Mouse (Mus musculus) embryonic facial prominence, embryonic 14.5 days (tissue): ENCODE data around the gene Gimap4. TPM values are rescaled to one million over a fixed set of nuclear protein-coding genes. Genes with fewer than 3 reads are reported as not detected.

Experiments
- ATAC-seq: fragments of 200-750 bp; cut with Nextera tagmentation; 2 replicates; pipeline ENCODE4 v1.8.0; 2017; ENCODE audit warnings: low read depth, moderate number of reproducible peaks, moderate TSS enrichment
- DNase-seq: peaks from one replicate; pipeline ENCODE4 v3.0.0-alpha.2; 2015; ENCODE audit warnings: low spot score
- H3K27ac ChIP-seq: fragments of 300-500 bp; sonication (generic); replicated peaks from 2 replicates; pipeline ENCODE4 v1.5.1; 2014; ENCODE audit warnings: low read depth, mild to moderate bottlenecking, low read length, moderate library complexity
- H3K27me3 ChIP-seq: fragments of 300-500 bp; sonication (generic); replicated peaks from 2 replicates; pipeline ENCODE4 v1.6.1; 2014; ENCODE audit warnings: low read length; ENCODE audit not compliant: control insufficient read depth, insufficient read depth
- H3K36me3 ChIP-seq: fragments of 300-500 bp; sonication (generic); 2 replicates; pipeline ENCODE4 v1.6.1; 2014; ENCODE audit warnings: low read length, mixed read lengths; ENCODE audit not compliant: control insufficient read depth, insufficient read depth
- H3K4me1 ChIP-seq: fragments of 300-500 bp; sonication (generic); 2 replicates; pipeline ENCODE4 v1.6.1; 2014; ENCODE audit warnings: antibody characterized with exemption, low read length; ENCODE audit not compliant: control insufficient read depth, insufficient read depth
- H3K4me2 ChIP-seq: fragments of 300-500 bp; sonication (generic); 2 replicates; pipeline ENCODE4 v1.6.1; 2014; ENCODE audit warnings: low read depth, mild to moderate bottlenecking, low read length, moderate library complexity, mixed read lengths
- H3K4me3 ChIP-seq: fragments of 300-500 bp; sonication (generic); 2 replicates; pipeline ENCODE4 v1.5.1; 2014; ENCODE audit warnings: low read depth, mild to moderate bottlenecking, low read length
- H3K9ac ChIP-seq: fragments of 300-500 bp; sonication (generic); 2 replicates; pipeline ENCODE4 v1.6.1; 2014; ENCODE audit warnings: low read depth, mild to moderate bottlenecking, low read length, moderate library complexity, mixed read lengths
- H3K9me3 ChIP-seq: fragments of 300-500 bp; sonication (generic); 2 replicates; pipeline ENCODE4 v1.6.1; 2016; ENCODE audit warnings: low read length; ENCODE audit not compliant: control insufficient read depth
- WGBS: fragments of 180-500 bp; shearing (Covaris S2); extraction: QIAGEN DNeasy Blood & Tissue Kit; methylation state at CpG from one replicate; pipeline ENCODE4 v1.1.7; 2014; 5-methylcytosine and 5-hydroxymethylcytosine counted together
- polyA plus RNA-seq: library from polyadenylated mRNA; unstranded; fragments of >200 nt; fragmentation: Nextera tagmentation; extraction: Ambion mirVana; gene quantifications from 2 replicates; pipeline ENCODE4 v1.2.1, GENCODE M21; 2014

The Gimap4 gene
- polyA plus RNA-seq, 1 experiment from 2014 or later = 12.6 TPM

- Histone ChIP-seq H3K4me2 (no peak overlapping the region), H3K9me3 (no peaks in the 10 kb centered on the region), H3K9ac (no peak overlapping the region), H3K4me1 (no peaks in the 10 kb centered on the region; the same call in 1 of the 2 replicates), H3K36me3 (no peaks in the 10 kb centered on the region), H3K27ac (no peak overlapping the region), H3K27me3 (no peaks in the 10 kb centered on the region), H3K4me3 (no peak overlapping the region)
- DNase-seq = no peak
- no peak for ATAC-seq
- WGBS = 90% methylated on average over 5 of the region's 5 CpGs
Observed at GRCm38 (mm10) chr6:48727761-48728160, 43.4 kb downstream of the Gimap4 start.

GRCm38 (mm10) chr6:48732864-48733304 is 48.5 kb downstream of the Gimap4 start:
- no peak overlapping the region for H3K27ac ChIP-seq
- H3K4me1 ChIP-seq = no peaks in the 10 kb centered on the region
- ATAC-seq (no peak), DNase-seq (no peak)
- no peak overlapping the region for H3K9ac ChIP-seq
- H3K36me3 ChIP-seq = no peaks in the 10 kb centered on the region
- 42% methylated on average over 8 of the region's 8 CpGs for WGBS
- H3K9me3 ChIP-seq = no peaks in the 10 kb centered on the region
- no peaks in the 10 kb centered on the region for H3K27me3 ChIP-seq
- no peak overlapping the region for H3K4me2 ChIP-seq
- no peak overlapping the region for H3K4me3 ChIP-seq

DNA sequence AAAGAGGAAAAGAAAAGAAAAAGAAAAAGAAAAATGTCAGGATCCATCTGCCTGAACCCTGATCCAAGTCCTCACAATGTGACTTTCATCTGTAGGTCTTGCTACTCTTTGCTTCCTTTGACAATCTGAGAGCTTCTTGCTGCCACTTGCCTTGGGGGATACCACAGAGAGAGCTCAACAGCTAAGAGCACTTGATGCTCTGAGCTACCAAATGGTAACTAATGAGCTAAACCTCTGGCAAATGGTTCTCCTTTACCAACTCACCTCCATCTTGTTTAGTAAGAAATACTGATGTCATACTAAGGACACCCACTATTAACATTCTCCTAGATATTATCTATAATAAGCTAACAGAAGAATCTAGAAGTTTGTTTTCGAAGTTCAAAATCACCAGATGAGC is 49.3 kb downstream of the Gimap4 start:
- H3K4me1 ChIP-seq = no peaks in the 10 kb centered on the region
- no peak overlapping the region for H3K27ac ChIP-seq
- H3K9me3 ChIP-seq = no peaks in the 10 kb centered on the region
- ATAC-seq (no peak), DNase-seq (no peak)
- H3K36me3 ChIP-seq = no peaks in the 10 kb centered on the region
- H3K9ac ChIP-seq = no peak overlapping the region
- 91% methylated on average over 1 of the region's 1 CpGs for WGBS
- no peak overlapping the region for H3K4me3 ChIP-seq
- H3K4me2 ChIP-seq = no peak overlapping the region
- no peaks in the 10 kb centered on the region for H3K27me3 ChIP-seq

GRCm38 (mm10) chr6:48737053-48737452 is 52.7 kb downstream of the Gimap4 start:
- H3K4me2 ChIP-seq = no peak overlapping the region
- DNase-seq = no peak
- H3K9me3 ChIP-seq = no peaks in the 10 kb centered on the region
- no peak overlapping the region for H3K9ac ChIP-seq
- ATAC-seq = no peak
- no peaks in the 10 kb centered on the region for H3K36me3 ChIP-seq
- no peak overlapping the region for H3K4me3 ChIP-seq
- H3K27me3 ChIP-seq = peaks cover 10% of the 10 kb centered on the region
- H3K4me1 ChIP-seq = no peaks in the 10 kb centered on the region
- 72% methylated on average over 2 of the region's 2 CpGs for WGBS
- no peak overlapping the region for H3K27ac ChIP-seq

DNA sequence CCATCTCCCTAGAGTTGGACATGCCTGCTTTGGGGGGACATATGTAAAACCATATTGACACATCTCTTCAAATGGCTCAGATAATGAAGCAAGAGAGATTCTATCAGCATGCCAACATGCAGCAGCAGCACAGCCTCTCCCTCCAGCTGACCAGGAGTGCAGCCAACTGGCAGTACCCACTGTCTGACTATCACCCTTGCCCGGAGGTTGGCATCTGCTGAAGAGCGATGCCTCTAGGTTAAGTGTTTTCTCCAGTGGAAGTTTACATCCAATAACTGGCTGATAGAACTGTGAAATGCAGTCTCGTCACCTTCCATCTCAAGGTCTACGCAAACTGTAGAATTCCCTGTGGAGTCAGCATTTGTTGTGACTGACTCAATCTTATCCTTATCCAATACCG is 53.3 kb downstream of the Gimap4 start:
- Histone ChIP-seq H3K4me1 (0 out of 2 replicates have a peak, but pooled peaks cover under 1% of the 10 kb centered on the region), H3K27me3 (peaks cover 17% of the 10 kb centered on the region), H3K9ac (no peak overlapping the region), H3K4me2 (no peak overlapping the region), H3K9me3 (no peaks in the 10 kb centered on the region), H3K27ac (no peak overlapping the region), H3K36me3 (no peaks in the 10 kb centered on the region), H3K4me3 (no peak overlapping the region)
- DNase-seq (no peak), ATAC-seq (no peak)
- 90% methylated on average over 5 of the region's 5 CpGs for WGBS

DNA sequence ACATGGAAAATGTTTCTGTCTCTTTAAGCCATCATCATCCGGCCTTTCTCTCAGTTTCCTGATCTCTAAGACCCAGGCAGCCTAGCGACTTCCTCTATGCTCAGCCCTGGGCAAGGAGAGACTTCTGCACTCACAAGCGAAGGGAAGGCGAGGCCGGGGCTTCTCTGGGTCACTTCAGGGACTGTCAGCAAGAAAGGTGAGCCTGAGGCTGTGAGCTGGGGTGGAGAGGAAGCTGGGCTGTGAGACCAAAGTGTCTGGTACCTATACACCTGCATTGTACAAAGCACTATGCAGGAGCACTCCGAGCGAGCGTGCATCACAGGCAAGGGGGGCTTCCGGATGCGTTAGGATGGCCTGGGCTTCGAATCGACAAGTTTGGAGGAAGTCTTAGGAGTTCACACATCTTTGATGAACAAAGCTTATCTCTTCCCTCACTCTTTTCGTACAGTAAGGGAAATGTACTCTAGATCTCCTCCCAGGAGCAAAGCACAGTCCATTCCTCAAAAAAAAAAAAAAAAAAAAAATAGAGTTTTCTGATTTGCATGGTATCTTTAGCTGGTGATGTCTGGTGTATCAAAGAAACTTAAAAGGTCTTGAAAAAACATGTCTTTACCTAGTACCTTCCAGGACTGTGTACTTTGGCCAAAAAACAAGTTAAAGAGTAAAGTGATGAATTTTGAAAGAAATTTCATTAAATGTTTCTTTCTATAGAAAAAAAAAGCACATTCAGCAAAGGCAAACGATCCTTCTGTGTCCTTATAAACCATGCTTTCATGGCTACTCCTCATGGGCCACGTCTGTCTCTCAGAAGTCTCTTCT is 54.8 kb downstream of the Gimap4 start, which contains the start of gene Gimap1:
TSS of gene Gimap1 (plus strand) at position 94 of the 819 bp plus-strand sequence.
- no peak within 1 kb of the TSS for H3K9ac ChIP-seq
- ATAC-seq (no peak), DNase-seq (no peak)
- H3K27ac ChIP-seq = no peak within 1 kb of the TSS
- H3K4me2 ChIP-seq = no peak within 1 kb of the TSS
- peaks cover 30% of the 10 kb centered on the region for H3K27me3 ChIP-seq
- H3K9me3 ChIP-seq = no peaks in the 10 kb centered on the region
- no peak within 1 kb of the TSS for H3K4me3 ChIP-seq
- WGBS = 71% methylated on average over 15 of the region's 15 CpGs
- no peaks in the 10 kb centered on the region for H3K36me3 ChIP-seq
- 0 out of 2 replicates have a peak, but pooled peaks cover 5% of the 10 kb centered on the region for H3K4me1 ChIP-seq

- 84% methylated on average over 3 of the region's 3 CpGs for WGBS
- Histone ChIP-seq H3K4me2 (no peak overlapping the region), H3K27ac (no peak overlapping the region), H3K4me1 (0 out of 2 replicates have a peak, but pooled peaks cover 5% of the 10 kb centered on the region), H3K4me3 (no peak overlapping the region), H3K27me3 (peaks cover 31% of the 10 kb centered on the region), H3K9ac (no peak overlapping the region), H3K9me3 (no peaks in the 10 kb centered on the region), H3K36me3 (no peaks in the 10 kb centered on the region)
- no peak for ATAC-seq
- no peak for DNase-seq
Observed at GRCm38 (mm10) chr6:48739780-48740055, 55.4 kb downstream of the Gimap4 start.

GRCm38 (mm10) chr6:48740501-48741169 is 56.3 kb downstream of the Gimap4 start:
- H3K4me1 ChIP-seq = 0 out of 2 replicates have a peak, but pooled peaks cover 5% of the 10 kb centered on the region
- DNase-seq (no peak), ATAC-seq (no peak)
- no peaks in the 10 kb centered on the region for H3K9me3 ChIP-seq
- 68% methylated on average over 3 of the region's 3 CpGs for WGBS
- H3K4me2 ChIP-seq = no peak overlapping the region
- no peak overlapping the region for H3K4me3 ChIP-seq
- no peak overlapping the region for H3K27ac ChIP-seq
- no peaks in the 10 kb centered on the region for H3K36me3 ChIP-seq
- H3K27me3 ChIP-seq = peaks cover 37% of the 10 kb centered on the region
- H3K9ac ChIP-seq = no peak overlapping the region
